Mouse (Mus musculus) bone marrow, adult 2 months (tissue): ENCODE results near the gene Zfp111.

Source experiments
- CTCF ChIP-seq: fragments of 200-500 bp; IDR thresholded peaks from 2 replicates; pipeline ENCODE4 v1.5.1; 2011; ENCODE audit warnings: low read length, control low read depth; ENCODE audit not compliant: control insufficient read depth, insufficient read depth
- POLR2A ChIP-seq: fragments of 200-500 bp; IDR thresholded peaks from 2 replicates; pipeline ENCODE4 v1.6.1; 2011; ENCODE audit warnings: low read depth, mild to moderate bottlenecking, control low read depth, low read length, borderline replicate concordance; ENCODE audit not compliant: control insufficient read depth

GRCm38 (mm10) chr7:24196961-24197360 lies 14.3 kb downstream of the Zfp111 start:
- no peak for TF ChIP-seq CTCF
- TF ChIP-seq POLR2A, result no peak
